Mouse (Mus musculus): ENCODE results near the gene Gm45015.
"Not testable (repeated sequence)": the region's sequence is repeated elsewhere in the genome, so short reads cannot be mapped to it uniquely, and the experiment has no call there.

The Gm45015 gene

DNA sequence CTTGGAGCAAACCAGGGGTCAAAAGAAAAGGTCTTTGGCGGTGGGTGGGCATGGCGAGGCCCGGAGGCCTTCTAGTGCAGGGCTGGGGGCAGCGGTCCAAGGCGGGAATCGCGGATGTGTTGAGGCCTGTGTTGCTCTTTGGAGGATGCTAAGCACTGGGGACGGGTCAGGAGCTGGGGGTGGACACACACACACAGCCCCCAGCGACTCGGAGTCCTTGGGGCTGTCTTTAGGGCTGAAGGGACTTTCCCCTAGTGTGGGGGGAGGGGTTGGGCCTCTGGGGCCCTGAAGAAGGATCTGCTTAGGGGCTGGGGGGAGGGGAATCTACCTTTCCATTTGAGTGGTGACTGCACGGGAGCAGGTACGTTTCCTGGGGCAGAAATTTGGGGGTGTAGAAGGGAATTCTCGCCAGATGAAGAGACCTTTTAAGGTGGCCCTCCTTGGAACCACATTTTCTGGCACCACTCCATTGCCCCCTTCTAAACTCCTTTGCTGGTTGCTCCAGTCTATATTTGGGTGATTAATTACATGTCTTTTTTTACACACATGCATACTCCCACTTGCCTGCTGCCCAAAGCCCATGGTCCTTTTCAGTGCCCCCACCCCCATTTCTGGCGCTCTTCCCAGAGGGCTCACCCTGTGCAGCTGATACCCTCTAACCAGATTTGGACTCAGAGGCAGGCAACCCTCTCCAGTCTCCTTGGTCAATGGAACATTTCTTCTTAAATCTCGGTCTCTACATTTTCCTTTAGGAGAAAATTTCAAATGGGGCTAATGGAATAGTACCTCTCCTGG, 6.5 kb upstream of the Gm45015 start:
- peaks cover 12% of the 10 kb centered on the region for H3K36me3 ChIP-seq (ENCODE audit: insufficient read depth, low read length)
- no peaks in the 10 kb centered on the region for H3K9me3 ChIP-seq (ENCODE audit: low read length)
- H3K4me3 ChIP-seq (replicated peaks; ENCODE audit: low read length): peak overlapping the region; percentile 82
- H3K27me3 ChIP-seq (ENCODE audit: insufficient read depth, low read length): no peaks in the 10 kb centered on the region
- peaks cover 9% of the 10 kb centered on the region; the same call in 1 of the 2 replicates for H3K4me1 ChIP-seq (replicated peaks; ENCODE audit: low read depth, low read length)
- TF ChIP-seq NANOG (IDR thresholded peaks at IDR 0.05; ENCODE audit: borderline replicate concordance, low read length) (no peak), CTCF (conservative IDR thresholded peaks at IDR 0.05; ENCODE audit: low read length) (no peak), POU5F1 (IDR thresholded peaks at IDR 0.05; ENCODE audit: borderline replicate concordance, low read length) (no peak)

DNA sequence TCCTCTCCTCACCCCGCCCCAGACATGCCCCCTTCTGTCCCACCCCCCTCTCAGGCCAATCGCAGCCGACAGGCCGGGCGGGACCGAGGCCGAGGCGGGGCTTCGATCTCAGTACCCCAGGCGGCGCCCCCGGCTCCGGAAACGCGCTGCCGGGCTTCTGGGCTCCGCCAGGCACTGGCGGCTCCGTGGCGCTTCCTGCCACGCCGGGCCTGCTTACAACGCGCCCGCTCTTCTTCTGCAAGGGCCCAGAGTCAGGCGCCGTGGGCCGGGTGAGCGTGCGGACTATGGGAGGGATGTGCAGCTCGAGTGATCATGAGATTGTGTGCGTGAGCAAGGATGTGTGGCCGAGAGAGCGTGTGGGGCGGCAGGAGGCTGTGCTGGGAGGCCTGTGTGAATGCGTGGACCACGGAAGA, 5.8 kb upstream of the Gm45015 start, which contains the start of gene Zfp275:
TSS of gene Zfp275 (plus strand) at position 139 of the 413 bp plus-strand sequence.
- Histone ChIP-seq H3K9me3 (ENCODE audit: low read length) (no peaks in the 10 kb centered on the region), H3K4me3 (replicated peaks; ENCODE audit: low read length) (peak within 1 kb of the TSS; percentile 82), H3K36me3 (ENCODE audit: insufficient read depth, low read length) (peaks cover 12% of the 10 kb centered on the region), H3K27me3 (ENCODE audit: insufficient read depth, low read length) (no peaks in the 10 kb centered on the region; the same call in 1 of the 2 replicates), H3K4me1 (replicated peaks; ENCODE audit: low read depth, low read length) (peaks cover 9% of the 10 kb centered on the region; the same call in 1 of the 2 replicates)
- no peak for TF ChIP-seq NANOG (IDR thresholded peaks at IDR 0.05; ENCODE audit: borderline replicate concordance, low read length)
- no peak for TF ChIP-seq CTCF (conservative IDR thresholded peaks at IDR 0.05; ENCODE audit: low read length)
- TF ChIP-seq POU5F1 (IDR thresholded peaks at IDR 0.05; ENCODE audit: borderline replicate concordance, low read length): no peak

DNA sequence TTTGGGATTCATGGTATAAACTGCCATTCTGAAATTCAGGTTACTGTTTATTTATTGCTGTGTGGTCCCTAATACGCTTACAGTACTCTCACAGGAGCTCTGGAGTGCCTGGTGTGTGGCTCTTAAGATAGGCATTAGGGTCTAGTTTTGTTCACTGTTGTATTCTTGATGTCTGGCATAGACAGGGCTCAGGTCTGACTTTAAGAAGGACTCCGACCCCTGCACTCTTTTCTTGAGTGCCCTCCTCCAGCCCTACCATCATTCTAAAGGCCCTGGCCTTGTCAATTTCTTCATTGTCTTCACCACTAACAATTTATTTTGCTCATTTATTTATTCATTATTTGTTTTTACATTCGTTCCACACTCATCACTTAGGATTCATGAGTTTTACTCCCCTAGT, 5.4 kb upstream of the Gm45015 start:
- peaks cover 12% of the 10 kb centered on the region for H3K36me3 ChIP-seq (ENCODE audit: insufficient read depth, low read length)
- peaks cover 2% of the 10 kb centered on the region; the same call in 1 of the 2 replicates for H3K27me3 ChIP-seq (ENCODE audit: insufficient read depth, low read length)
- no peaks in the 10 kb centered on the region for H3K9me3 ChIP-seq (ENCODE audit: low read length)
- 0 out of 2 replicates have a peak overlapping the region, but pooled peaks have one; percentile 82 for H3K4me3 ChIP-seq (replicated peaks; ENCODE audit: low read length)
- TF ChIP-seq NANOG (IDR thresholded peaks at IDR 0.05; ENCODE audit: borderline replicate concordance, low read length) (no peak), POU5F1 (IDR thresholded peaks at IDR 0.05; ENCODE audit: borderline replicate concordance, low read length) (no peak)
- peaks cover 9% of the 10 kb centered on the region; the same call in 1 of the 2 replicates for H3K4me1 ChIP-seq (replicated peaks; ENCODE audit: low read depth, low read length)

DNA sequence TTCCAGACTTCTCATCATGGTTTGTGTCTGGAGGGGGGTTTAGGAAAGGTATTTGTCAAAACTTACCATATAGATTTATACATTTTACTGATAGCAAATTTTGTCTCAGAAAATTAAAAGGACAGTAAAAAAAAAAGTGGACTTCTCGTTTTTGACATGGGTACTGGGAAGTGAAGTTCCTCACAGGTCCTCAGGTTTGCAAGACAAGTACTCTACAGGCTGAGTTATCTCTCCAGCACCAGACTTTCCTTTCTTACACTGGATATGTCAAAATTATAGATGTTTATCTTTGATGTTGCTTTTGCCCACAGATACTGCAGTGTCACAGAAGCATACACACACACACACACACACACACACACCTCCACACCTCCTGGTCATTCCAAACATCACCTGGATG, 4.8 kb upstream of the Gm45015 start:
- TF ChIP-seq CTCF (conservative IDR thresholded peaks at IDR 0.05; ENCODE audit: low read length) (no peak), POU5F1 (IDR thresholded peaks at IDR 0.05; ENCODE audit: borderline replicate concordance, low read length) (no peak), NANOG (IDR thresholded peaks at IDR 0.05; ENCODE audit: borderline replicate concordance, low read length) (no peak)
- no peak overlapping the region for H3K4me3 ChIP-seq (replicated peaks; ENCODE audit: low read length)
- H3K27me3 ChIP-seq (ENCODE audit: insufficient read depth, low read length): peaks cover 8% of the 10 kb centered on the region; the same call in 1 of the 2 replicates
- H3K36me3 ChIP-seq (ENCODE audit: insufficient read depth, low read length): peaks cover 12% of the 10 kb centered on the region
- peaks cover 9% of the 10 kb centered on the region; the same call in 1 of the 2 replicates for H3K4me1 ChIP-seq (replicated peaks; ENCODE audit: low read depth, low read length)
- H3K9me3 ChIP-seq (ENCODE audit: low read length): no peaks in the 10 kb centered on the region

DNA sequence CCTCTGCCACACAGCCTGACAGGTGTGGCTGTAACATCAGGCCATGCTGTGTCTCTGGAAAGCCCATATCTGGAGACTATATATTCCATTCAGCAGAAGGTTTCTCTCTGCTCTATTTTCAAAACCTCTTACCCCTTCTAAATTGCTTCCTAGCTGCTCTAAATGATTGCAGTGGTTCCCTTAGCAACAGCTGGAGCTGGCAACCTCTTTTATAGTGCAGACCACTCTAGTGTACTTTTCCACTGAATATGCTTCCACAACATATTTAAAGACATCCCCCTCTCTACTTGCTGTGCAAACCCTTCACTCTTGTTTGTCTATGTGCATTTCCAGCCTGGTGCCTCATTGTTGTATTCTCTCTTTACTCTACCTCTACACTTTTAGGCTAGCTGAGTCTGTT, 3.1 kb downstream of the Gm45015 start:
- no peaks in the 10 kb centered on the region for H3K4me1 ChIP-seq (replicated peaks; ENCODE audit: low read depth, low read length)
- TF ChIP-seq POU5F1 (IDR thresholded peaks at IDR 0.05; ENCODE audit: borderline replicate concordance, low read length) (no peak), CTCF (conservative IDR thresholded peaks at IDR 0.05; ENCODE audit: low read length) (no peak), NANOG (IDR thresholded peaks at IDR 0.05; ENCODE audit: borderline replicate concordance, low read length) (no peak)

DNA sequence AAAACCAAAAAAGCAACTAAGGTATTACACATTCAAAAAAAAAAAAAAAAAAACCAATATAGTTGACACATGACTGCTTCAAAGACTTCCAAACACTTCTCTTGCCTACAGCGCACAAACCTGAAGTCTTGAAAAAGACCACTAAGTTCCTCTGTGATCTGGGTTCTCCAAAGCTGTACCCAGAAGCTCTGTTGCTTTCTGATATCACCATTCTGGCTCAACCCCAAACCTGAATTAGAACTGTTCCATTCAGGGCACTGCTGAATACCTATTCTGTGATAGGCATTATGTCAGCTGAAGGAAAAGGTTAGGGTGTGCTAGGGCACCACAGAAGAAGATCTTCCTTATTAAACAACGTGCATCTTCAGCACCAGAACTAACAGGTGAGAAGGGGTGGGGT, 9.4 kb downstream of the Gm45015 start:
- H3K36me3 ChIP-seq (ENCODE audit: insufficient read depth, low read length): no peaks in the 10 kb centered on the region
- no peaks in the 10 kb centered on the region for H3K9me3 ChIP-seq (ENCODE audit: low read length)
- no peaks in the 10 kb centered on the region for H3K4me1 ChIP-seq (replicated peaks; ENCODE audit: low read depth, low read length)
- no peaks in the 10 kb centered on the region for H3K27me3 ChIP-seq (ENCODE audit: insufficient read depth, low read length)
- H3K4me3 ChIP-seq (replicated peaks; ENCODE audit: low read length): no peak overlapping the region
- no peak for TF ChIP-seq NANOG (IDR thresholded peaks at IDR 0.05; ENCODE audit: borderline replicate concordance, low read length)
- no peak for TF ChIP-seq POU5F1 (IDR thresholded peaks at IDR 0.05; ENCODE audit: borderline replicate concordance, low read length)
- no peak for TF ChIP-seq CTCF (conservative IDR thresholded peaks at IDR 0.05; ENCODE audit: low read length)

More for the DNA sequence above, 3.1 kb downstream of the Gm45015 start:
- Histone ChIP-seq H3K27me3 (ENCODE audit: insufficient read depth, low read length) (peaks cover 15% of the 10 kb centered on the region), H3K4me3 (replicated peaks; ENCODE audit: low read length) (no peak overlapping the region), H3K36me3 (ENCODE audit: insufficient read depth, low read length) (no peaks in the 10 kb centered on the region), H3K9me3 (ENCODE audit: low read length) (no peaks in the 10 kb centered on the region)

DNA sequence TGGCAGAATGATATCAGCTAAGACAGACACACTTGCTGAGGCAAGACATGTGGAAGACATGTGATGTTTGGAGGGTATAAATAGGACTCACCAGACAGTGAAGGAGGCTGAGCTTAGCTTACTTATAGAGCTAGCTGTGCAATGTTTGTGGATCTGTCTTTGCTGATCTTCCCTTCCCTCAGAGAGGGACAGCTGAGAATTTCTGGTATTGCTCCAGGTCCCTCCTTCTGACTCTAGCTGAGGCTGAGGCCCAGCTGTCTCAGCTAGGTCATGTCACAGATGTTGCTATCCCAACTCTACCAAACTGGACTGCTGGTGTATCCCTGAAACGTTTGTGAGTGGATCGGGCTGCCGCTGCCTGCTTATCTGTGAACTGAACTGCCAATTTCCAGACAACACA, 15.6 kb downstream of the Gm45015 start:
- TF ChIP-seq NANOG (IDR thresholded peaks at IDR 0.05; ENCODE audit: borderline replicate concordance, low read length) (no peak), POU5F1 (IDR thresholded peaks at IDR 0.05; ENCODE audit: borderline replicate concordance, low read length) (no peak), CTCF (conservative IDR thresholded peaks at IDR 0.05; ENCODE audit: low read length) (no peak)
- Histone ChIP-seq H3K27me3 (ENCODE audit: insufficient read depth, low read length) (no peaks in the 10 kb centered on the region), H3K36me3 (ENCODE audit: insufficient read depth, low read length) (no peaks in the 10 kb centered on the region), H3K4me1 (replicated peaks; ENCODE audit: low read depth, low read length) (no peaks in the 10 kb centered on the region), H3K9me3 (ENCODE audit: low read length) (no peaks in the 10 kb centered on the region), H3K4me3 (replicated peaks; ENCODE audit: low read length) (no peak overlapping the region)

DNA sequence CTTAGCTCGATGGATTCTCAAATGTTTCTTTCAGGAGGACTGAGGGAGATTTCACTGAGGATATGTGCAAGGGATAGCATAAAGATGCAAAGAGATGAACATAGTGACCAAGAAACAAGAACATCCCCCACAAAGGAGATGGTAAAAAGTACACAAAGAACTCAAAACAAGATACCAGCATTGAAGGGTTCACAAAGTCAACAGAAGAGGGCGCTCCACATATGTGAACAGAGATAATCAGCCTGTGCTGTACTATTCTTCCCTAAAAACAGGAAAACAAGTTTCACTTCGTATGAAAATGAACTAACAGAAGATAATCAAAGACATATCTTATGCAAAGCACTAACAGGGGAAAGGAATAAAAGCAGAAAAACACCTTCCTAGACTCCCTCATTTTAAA, 24.1 kb downstream of the Gm45015 start:
- no peaks in the 10 kb centered on the region for H3K36me3 ChIP-seq (ENCODE audit: insufficient read depth, low read length)
- H3K4me3 ChIP-seq (replicated peaks; ENCODE audit: low read length): no peak overlapping the region
- H3K27me3 ChIP-seq (ENCODE audit: insufficient read depth, low read length): no peaks in the 10 kb centered on the region
- TF ChIP-seq CTCF (conservative IDR thresholded peaks at IDR 0.05; ENCODE audit: low read length): peak; percentile 42
- TF ChIP-seq POU5F1 (IDR thresholded peaks at IDR 0.05; ENCODE audit: borderline replicate concordance, low read length): no peak
- TF ChIP-seq NANOG (IDR thresholded peaks at IDR 0.05; ENCODE audit: borderline replicate concordance, low read length): no peak
- no peaks in the 10 kb centered on the region for H3K4me1 ChIP-seq (replicated peaks; ENCODE audit: low read depth, low read length)
- H3K9me3 ChIP-seq (ENCODE audit: low read length): no peaks in the 10 kb centered on the region

DNA sequence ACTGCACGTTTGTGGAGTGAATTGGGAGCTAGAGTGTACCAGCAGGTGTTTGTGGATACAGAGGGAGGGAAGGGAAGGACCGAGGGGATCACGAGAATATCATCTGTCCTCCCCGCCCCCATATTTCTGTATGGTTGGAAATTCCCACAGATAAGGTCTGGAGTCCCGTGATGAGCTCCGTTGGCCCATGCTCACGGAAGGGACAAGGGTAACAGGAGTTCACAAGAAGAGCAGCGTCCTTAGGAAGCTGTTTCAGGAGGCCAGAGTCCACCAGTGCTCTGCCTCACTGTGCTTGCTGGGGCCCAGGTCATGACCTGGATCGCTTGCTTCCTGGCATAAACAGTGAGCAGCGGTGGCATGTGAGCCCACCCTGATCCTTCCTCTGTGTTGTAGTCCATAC, 40.9 kb downstream of the Gm45015 start:
- H3K4me1 ChIP-seq (replicated peaks; ENCODE audit: low read depth, low read length); H3K9me3 ChIP-seq (ENCODE audit: low read length); H3K36me3 ChIP-seq (ENCODE audit: insufficient read depth, low read length); H3K27me3 ChIP-seq (ENCODE audit: insufficient read depth, low read length); H3K4me3 ChIP-seq (replicated peaks; ENCODE audit: low read length): not testable (repeated sequence)

DNA sequence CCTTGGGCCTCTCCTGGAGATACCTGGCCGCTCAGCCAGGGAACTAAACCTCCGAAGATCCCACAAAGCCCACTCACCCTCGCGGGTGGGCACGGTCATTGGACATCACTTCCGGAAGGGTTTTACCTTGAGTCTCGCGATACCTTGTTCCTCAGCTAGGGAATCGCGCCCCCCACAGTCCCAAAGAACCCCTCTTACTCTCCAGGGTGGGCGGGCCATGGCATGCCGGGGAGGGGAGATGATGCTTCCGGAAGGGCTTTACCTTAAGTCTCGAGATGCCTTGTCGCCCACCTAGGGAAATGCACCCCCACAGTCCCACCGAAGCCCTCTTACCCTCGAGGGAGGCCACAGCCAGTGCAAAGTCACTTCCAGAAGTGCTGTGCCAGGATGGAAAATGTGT, 43.8 kb downstream of the Gm45015 start, which contains the start of the genes Xlr5a and Xlr5c:
TSS of gene Xlr5a (minus strand) at position 101 of the 400 bp plus-strand sequence.
TSS of gene Xlr5c (minus strand) at position 101 of the 400 bp plus-strand sequence.
- not testable (repeated sequence) for H3K36me3 ChIP-seq (ENCODE audit: insufficient read depth, low read length); H3K27me3 ChIP-seq (ENCODE audit: insufficient read depth, low read length); H3K4me3 ChIP-seq (replicated peaks; ENCODE audit: low read length); H3K9me3 ChIP-seq (ENCODE audit: low read length); H3K4me1 ChIP-seq (replicated peaks; ENCODE audit: low read depth, low read length)
